Mouse (Mus musculus) splenic B cell, adult 2 months (primary cell): ENCODE measurements around the gene Cdk14.

ENCODE experiments used
- DNase-seq: peaks from one replicate; pipeline ENCODE4 v3.0.0-alpha.2; 2011; ENCODE audit warnings: low read depth, low spot score
- H3K27me3 ChIP-seq: 2 replicates; pipeline ENCODE4 v1.6.1; 2012; ENCODE audit warnings: mild to moderate bottlenecking, low read length, moderate library complexity, mixed read lengths; ENCODE audit not compliant: control insufficient read depth, poor library complexity, insufficient read depth, severe bottlenecking
- H3K36me3 ChIP-seq: 2 replicates; pipeline ENCODE4 v1.6.1; 2012; ENCODE audit warnings: mild to moderate bottlenecking, low read length, moderate library complexity, mixed read lengths; ENCODE audit not compliant: control insufficient read depth, poor library complexity, insufficient read depth, severe bottlenecking

Cdk14 gene

DNA sequence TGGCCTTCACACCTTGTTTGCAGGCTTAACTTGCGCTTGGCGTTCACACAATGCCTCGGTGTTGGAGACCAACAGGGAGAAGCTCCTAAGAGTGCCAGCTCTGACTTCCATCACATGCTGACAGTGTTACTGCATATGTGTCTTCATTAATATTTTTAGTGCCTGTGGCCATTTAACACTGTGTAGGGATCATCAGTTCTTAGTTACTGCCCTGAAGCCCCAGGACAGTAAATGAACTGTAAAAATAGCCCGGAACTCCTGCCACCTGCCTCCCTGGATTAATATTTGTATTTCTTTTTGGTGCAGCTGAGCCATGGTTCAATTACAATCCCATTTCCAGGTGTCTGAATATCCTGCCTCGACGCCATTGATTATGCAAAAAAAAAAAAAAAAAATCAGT, 387.3 kb downstream of the Cdk14 start:
- no peaks in the 10 kb centered on the region for H3K27me3 ChIP-seq
- no peaks in the 10 kb centered on the region for H3K36me3 ChIP-seq
- DNase-seq, result no peak

DNA sequence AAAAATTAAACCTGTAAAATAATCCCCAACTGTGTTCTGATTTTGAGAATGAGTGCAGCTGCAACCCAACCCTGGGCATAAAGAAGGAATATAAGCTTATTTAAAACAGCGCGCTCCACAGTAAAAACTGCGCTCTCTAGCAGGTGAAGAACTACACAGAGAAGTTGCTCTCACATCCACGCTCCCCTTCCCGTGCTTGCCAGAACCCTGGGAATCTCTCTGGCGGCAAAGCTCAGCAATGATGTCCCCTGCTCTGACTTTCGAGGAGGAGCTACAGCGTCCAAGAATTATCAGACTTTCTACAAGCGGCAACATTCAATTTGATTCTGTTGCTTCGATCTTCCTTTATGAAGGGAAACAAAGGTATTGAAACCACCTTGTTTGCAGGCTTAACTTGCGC, 387.7 kb downstream of the Cdk14 start:
- H3K27me3 ChIP-seq, result no peaks in the 10 kb centered on the region
- no peak for DNase-seq
- no peaks in the 10 kb centered on the region for H3K36me3 ChIP-seq

DNA sequence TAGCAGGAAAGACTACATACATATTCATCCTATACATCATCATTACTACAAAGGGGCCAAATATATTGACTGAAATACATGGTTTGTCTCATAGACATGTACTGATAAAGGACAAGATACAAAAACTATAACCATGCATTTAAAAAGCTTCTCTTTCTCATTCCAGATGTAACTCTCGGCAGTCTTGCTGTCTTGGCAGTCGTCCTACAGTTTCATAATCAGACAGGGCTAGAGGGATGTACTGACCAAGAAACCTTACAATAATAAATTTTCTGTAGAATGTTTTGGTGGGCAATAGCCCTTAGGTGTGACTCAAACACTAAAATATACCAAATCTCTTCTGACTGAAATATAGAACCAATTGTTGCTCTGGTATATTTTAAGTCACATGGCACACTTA, 389.7 kb downstream of the Cdk14 start:
- no peak for DNase-seq
- H3K27me3 ChIP-seq, result no peaks in the 10 kb centered on the region
- H3K36me3 ChIP-seq, result no peaks in the 10 kb centered on the region

DNA sequence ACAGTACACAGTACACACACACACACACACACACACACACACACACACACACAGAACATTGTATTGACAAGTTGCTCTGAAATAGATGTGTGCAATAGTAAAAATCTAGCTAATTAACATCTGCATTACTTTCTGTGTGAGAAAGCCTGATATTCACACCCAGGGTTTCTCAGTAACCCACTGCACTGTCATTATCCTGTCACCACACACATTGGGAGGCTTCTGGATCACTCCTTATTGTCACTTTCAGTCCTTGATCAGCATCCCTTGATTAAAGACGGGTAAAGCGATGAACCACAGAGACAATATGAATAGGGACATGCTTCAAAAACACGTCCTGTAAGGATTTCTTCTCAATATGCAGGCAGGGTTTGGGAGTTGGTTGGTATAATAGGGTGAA, 401.2 kb downstream of the Cdk14 start:
- no peaks in the 10 kb centered on the region for H3K27me3 ChIP-seq
- DNase-seq, result no peak
- no peaks in the 10 kb centered on the region for H3K36me3 ChIP-seq

DNA sequence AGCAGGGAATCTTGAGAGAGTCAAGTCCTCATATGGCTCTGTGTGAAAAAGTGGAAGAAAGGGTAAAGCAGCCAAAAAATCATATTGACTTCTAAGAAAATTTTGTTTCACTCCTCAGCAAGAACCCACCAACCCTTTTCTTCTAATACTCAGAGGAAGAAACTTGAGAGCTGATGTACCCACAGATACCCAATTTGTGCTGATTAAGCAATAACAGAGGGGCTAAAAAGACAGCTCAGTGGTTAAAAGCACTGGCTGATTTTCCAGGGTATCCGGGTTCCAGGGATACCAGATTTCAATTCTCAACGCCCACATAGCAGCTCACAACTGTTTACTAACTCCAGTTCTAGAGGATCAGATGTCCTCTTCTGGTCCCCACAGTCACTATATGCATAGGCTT, 401.9 kb downstream of the Cdk14 start:
- H3K27me3 ChIP-seq, result no peaks in the 10 kb centered on the region
- H3K36me3 ChIP-seq, result no peaks in the 10 kb centered on the region
- DNase-seq, result no peak

DNA sequence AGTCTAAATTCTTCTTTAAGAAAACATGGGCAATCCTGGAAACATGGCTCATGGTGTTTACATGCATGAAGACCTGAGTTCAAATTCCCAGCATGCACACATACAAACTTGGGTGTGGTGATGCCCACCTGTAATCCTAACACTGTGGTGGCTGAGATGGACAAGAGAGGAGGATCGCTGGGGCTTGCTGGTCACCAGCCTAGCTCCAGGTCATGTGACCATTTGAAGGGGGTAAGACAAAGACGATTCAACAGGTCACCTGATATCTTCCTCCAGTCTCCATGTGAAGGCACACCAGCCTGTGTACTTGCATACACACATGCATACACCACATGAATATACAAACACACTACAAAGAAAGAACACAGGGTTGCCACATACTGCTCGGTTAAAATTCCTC, 406.3 kb downstream of the Cdk14 start:
- DNase-seq, result no peak
- no peaks in the 10 kb centered on the region for H3K36me3 ChIP-seq
- H3K27me3 ChIP-seq, result no peaks in the 10 kb centered on the region

DNA sequence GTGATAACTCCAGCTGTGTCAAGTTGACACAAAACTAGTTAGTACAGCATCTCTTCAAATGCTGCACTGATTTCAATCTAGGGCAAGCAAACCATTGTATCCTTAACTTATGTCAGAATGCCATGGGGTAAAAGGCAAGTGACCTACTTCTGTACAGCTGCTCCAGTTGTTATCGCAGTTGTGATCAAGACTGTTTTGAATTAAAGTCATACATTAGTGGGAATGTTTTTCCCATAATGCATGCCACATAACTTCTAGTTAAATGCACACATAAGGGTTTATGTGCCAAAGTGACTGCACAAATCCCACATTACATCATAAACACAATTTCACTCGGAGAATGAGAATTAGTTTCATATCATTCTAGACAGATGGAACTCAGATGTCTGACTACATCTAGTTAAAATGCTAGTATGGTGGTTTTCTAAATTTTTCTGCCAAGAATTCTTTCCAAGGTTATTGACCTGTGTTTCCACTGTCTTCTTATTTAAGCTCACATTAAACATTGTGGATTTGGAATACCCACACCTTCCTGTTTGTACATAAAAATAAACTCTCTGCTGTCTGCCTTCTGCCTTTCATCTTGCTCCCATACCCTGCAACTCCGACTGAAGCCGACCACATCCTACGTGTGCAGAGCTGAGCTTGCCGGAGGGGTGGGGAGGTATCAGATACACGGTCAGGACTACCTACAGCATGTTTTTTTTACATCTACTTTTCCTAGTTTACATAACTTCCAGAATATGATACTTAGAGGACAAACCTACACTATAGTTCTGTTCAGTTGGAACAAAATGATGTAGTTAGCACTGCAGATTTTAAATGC, 407.4 kb downstream of the Cdk14 start:
- Histone ChIP-seq H3K27me3 (no peaks in the 10 kb centered on the region), H3K36me3 (no peaks in the 10 kb centered on the region)
- DNase-seq, result no peak

DNA sequence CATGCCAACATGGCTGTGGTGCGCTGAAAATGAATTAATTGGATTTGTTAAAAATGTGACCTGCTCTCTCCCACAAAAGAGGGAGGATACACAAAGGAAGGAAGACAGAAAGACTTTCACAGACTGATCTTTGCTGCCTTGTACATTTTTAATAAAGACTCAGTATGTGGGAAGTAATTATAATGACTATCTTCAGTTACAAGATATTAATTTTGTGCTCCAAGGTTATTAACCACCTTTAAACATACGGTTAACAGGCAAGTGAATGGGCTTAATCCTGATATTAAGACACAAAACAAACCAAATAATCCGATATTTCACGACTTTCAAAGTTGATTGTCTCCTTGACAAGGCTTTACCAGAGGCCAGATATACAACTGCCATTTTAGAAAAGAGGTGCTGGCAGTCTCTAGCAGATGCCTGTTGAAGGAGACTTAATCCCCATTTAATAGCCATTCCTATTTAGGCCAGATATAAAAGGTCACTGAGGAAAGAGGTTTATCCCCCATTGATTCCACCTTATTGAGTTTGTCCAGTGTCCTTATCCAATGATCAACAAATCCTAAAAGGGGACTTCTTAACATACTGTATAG, 411.9 kb downstream of the Cdk14 start:
- Histone ChIP-seq H3K27me3 (no peaks in the 10 kb centered on the region), H3K36me3 (no peaks in the 10 kb centered on the region)
- DNase-seq, result no peak

DNA sequence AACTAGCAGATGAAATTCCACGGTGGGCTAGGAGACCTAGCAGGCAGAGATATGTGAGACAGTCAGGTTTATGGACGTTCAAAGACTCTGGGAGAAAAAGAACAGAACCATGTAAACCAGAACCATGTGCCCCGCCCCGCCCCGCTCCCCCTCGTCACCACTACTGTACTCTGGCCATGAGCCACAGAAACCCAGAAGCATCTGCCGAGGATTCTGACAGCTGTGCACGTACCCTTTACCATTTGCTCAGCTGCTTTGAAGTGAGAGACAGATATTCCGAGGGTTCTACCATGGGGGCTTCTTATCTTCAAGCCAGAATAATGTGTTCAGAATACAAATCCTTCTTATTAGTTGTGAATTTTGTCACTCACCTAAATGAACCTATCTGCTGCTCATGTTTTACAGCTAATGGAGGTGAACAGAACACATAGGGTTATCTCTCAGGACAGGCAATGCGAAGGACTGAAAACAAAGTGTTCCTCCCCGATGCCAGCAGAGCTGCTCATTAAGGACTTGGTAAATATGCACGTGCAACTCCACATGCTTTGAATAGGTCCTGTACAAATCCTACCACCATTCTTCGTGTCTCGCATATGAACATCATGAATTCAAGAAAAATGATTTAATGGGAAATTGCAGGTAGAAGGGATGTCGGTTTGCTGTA, 412.5 kb downstream of the Cdk14 start:
- H3K27me3 ChIP-seq, result no peaks in the 10 kb centered on the region
- DNase-seq, result no peak
- no peaks in the 10 kb centered on the region for H3K36me3 ChIP-seq

DNA sequence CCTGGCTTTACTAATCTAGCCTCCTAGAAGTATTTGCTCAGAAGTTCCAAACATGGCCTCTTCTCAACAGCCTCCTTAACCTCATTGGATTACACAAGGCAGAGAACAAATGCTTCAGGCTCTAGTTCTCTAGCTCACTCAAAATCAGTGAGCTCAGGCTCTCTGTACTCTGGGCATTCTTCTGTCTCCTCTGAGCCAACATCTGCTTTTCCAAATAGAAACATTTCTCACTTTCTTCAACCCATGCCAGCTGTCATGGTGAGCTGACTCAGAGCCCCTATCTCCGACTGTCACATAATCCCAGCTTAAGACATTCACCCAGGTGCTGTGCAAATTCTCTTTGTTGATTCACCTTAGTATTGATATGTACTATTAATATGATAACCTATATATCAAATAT, 414.5 kb downstream of the Cdk14 start:
- no peak for DNase-seq
- Histone ChIP-seq H3K27me3 (no peaks in the 10 kb centered on the region), H3K36me3 (no peaks in the 10 kb centered on the region)

DNA sequence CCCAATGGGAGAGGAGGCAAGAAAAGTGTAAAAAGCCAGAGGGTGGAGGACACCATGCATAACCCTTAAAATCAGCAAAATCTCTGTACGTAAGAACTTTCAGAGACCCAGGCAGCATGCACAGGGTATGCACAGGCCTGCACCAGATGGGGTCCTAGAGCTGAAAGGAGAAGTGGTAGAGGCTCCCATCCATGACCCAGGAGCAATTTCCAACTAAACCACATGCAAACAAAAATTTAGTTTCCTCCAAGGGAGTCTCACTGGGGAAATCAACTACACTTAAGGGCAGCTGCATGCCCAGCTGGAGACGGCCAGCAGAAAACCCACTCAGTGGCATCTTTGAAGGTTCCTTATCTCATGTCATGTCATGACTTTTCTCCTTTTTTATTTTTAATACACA, 415.4 kb downstream of the Cdk14 start:
- H3K36me3 ChIP-seq, result no peaks in the 10 kb centered on the region
- H3K27me3 ChIP-seq, result no peaks in the 10 kb centered on the region
- DNase-seq, result no peak

DNA sequence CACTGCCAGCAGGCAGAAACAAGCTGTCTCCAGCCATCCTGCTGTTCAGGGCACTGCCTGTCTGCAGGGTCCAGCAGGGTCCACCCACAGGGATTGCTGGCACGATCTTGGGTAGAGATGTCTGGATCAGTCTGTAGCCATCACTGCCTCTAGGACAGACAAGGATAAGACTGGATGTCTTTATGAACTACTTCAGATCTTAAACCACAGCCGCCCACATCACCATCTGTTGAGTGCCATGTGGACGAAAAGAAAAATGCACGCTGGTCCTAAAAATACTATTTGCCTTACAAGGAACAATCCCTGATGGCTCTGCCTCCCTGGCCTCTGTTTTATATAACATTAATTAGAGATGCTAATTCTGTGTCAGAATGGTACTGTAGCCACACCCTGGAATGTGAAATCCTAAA, 426.9 kb downstream of the Cdk14 start:
- Histone ChIP-seq H3K27me3 (no peaks in the 10 kb centered on the region), H3K36me3 (no peaks in the 10 kb centered on the region)
- DNase-seq, result no peak

DNA sequence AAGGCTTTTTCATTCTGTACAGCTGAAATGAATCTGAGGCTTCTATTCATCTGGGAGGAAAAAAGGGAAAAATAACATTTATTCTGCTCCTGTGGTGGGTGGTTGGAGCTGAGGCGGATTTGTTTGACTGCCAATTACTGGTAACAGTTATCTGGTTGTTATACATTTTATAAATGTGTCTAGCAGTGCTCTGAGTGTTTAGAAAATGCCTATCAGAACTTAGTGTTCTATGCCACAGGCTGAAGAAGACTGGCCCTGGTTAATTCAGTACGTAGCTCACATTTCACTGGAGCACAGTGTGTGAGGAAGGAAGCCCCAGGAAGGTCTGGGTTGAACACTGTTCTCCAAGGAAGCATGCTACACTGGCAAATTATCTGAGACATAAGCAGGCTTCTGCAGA, 429.1 kb downstream of the Cdk14 start:
- Histone ChIP-seq H3K27me3 (no peaks in the 10 kb centered on the region), H3K36me3 (no peaks in the 10 kb centered on the region)
- DNase-seq, result no peak

DNA sequence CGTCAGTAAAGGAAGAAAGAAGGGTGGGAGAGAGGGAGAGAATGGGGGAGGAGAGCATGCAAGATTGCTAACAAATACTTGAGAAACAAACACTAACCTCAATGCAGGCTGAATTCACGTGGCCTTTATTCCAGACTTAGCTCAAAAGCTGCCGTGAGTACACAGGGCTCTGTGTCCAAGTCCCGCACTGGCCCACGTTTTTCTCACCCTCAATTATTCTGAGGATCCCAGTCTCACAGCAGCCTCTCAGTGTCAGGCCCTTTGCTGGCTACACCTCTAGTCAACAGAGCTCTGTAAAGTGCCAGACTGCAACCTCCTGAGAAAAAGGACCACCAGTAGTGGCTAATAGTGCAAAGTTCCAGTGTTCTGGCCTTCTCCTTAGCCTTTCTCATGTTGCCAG, 429.9 kb downstream of the Cdk14 start:
- Histone ChIP-seq H3K27me3 (no peaks in the 10 kb centered on the region), H3K36me3 (no peaks in the 10 kb centered on the region)
- no peak for DNase-seq

DNA sequence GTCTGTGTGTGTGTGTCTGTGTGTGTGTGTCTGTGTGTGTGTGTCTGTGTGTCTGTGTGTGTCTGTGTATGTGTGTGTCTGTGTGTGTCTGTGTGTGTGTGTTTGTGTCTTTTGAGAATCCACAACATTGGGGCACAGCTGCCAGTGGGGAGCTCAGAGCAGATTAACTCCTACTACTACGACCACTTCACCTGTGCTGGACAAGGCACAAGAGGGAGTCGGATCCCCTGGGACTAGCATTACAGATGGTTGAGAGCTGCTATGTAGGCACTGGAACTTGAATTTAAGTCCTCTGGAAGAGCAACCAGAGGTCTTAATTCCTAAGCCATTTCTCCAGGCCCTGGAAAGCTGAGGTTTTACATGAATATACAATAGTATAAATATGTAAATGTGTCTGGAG, 433.9 kb downstream of the Cdk14 start:
- Histone ChIP-seq H3K27me3 (no peaks in the 10 kb centered on the region), H3K36me3 (no peaks in the 10 kb centered on the region)
- no peak for DNase-seq
